Mouse (Mus musculus) layer of hippocampus, adult 11-12 months (tissue): ENCODE results near the gene Apbb1.

Source experiments
- DNase-seq: peaks from one replicate; pipeline ENCODE4 v3.0.0; 2022; ENCODE audit warnings: low spot score

Apbb1 gene

DNA sequence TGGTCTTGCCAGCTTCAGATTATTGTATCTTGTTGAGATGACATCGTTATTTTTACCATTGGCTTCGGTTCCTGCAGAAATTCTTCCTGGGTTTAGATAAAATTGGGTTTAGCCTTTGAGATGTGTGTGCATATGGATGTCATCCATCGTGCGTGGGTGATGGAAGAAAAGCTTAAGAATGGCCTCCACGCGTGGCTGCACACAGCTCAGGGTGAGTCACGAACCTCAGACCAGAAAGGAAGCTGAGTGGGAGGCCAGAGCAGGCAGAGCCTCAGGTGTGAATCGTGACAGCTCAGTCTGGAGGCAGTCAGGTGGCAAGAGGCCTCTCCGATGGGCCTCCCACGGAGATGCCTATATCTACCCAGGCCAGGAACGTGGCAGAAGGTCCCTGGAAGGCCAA lies 62.1 kb downstream of the Apbb1 start:
- peak; percentile 61 for DNase-seq

- DNase-seq = no peak
These were observed 64.6 kb downstream of the Apbb1 start for GRCm38 (mm10) chr7:105516669-105517360.

DNA sequence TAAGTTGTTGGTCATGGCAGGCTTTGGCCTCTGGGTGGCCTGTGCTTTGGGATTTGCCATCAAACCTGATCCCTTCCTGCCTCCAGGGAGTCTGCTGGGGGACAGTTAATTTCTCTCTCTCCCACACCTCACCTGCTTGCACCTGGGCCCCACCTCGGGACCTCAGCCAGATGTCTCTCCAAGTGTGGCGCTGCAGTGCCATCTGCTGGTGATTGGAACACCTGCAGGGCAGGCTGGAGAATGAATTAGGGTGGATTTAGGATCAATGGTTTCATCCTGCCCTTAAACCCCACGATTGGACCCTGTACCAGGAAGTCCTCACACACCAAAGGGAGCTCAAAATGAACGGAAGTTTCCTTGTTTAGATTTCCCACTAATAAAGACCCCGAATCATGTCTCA lies 66.3 kb downstream of the Apbb1 start:
- DNase-seq = peak; percentile 45

DNA sequence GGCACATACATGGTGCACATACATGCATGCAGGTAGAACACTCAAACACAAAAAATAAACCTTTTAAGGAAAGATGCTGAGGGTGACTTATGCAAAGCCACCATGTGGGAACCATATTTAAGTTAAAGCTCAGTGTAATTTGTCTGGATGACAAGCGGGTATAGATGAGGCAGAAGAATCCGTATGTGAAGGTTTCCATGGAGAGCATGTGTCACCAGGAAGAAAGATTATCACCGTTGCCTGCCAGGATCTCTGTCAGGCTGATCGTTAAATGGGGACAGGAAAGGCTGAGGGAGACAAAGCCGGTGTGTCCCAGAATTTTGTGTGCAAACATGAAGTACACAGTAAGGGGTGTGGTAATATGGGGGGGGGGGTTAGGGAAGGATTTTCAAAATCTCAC lies 66.9 kb downstream of the Apbb1 start:
- DNase-seq = no peak

DNA sequence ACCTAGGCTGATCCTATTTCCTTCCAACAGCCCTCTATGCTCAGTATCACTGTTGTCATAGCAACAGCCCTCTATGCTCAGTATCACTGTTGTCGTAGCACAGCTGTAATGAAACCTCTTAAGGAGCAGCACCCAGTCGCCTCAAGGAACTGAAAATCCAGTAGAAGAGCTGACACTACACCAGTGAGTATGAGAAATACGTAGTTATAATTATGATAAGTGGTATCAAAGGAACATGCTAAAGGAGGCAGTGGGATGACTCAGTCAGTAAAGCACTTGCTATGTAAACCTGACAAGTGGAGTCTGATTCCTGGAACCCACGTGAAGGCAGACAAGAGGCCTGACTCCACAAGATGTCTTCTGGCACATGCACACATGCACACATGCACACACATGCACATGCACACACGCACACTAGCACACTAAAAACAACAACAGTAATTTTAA lies 67.6 kb downstream of the Apbb1 start:
- DNase-seq = no peak

GRCm38 (mm10) chr7:105510143-105510542 lies 71.3 kb downstream of the Apbb1 start:
- no peak for DNase-seq
